ENCODE assay signal across 9 mouse cellular contexts in the genomic region with DNA sequence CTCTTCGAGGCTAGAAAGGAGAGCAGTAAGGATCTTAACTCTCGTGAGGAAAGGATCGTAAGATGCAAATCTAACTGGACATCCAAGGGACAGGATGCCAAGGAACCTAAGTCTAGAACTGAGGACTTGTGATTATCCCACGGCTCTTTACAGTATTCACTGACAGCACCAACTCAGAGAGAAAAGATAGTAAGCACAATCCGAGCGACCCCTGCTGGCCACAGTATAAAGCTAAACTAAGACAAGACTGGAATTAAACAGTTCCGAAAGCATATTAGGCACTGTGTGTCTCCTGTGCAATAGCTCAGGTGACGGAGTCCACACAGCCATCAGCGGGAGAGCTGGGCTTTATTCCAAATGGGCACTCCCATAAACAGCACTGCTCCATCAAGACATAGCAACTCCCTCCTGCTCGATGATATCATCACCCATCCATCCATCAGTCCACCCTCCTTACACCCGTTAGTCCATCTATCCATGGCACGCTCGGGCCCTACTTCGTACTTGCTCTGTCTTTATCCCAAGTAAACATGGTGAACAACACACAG. TPM values are rescaled to one million over a fixed set of nuclear protein-coding genes. Genes with fewer than 3 reads are reported as not detected.
DNase-seq lines count a peak whose midpoint lies in the region; ATAC-seq and TF ChIP-seq lines count a peak whose summit lies in the region.
"Had no signal": no experiment of that assay in that cellular context is flagged by ENCODE, and none has a peak within 500 bp of the region (broad histone marks: within the 10 kb centered on the region; RNA-seq: fewer than 3 reads in every experiment).

No protein-coding gene starts in this region.

- no peak for ATAC-seq in intestine, postnatal 0 days
- no peak for ATAC-seq in intestine, embryonic 15.5 days
- peak; percentile 51 to 64 for ATAC-seq in hematopoietic stem cell, adult 5-6 weeks (replicated peaks in 1 of 2; ENCODE audit: insufficient read depth in 1 of 2, low FRiP score in 2 of 2, low TSS enrichment in 1 of 2, low read depth in 1 of 2, poor library complexity in 2 of 2, severe bottlenecking in 2 of 2)
- no peak for ATAC-seq in neural tube, embryonic 11.5 days (ENCODE audit: insufficient read depth, low FRiP score, low TSS enrichment)

- H3K9me3 ChIP-seq in intestine, postnatal 0 days (ENCODE audit: control insufficient read depth): no peaks in the 10 kb centered on the region
- no peaks in the 10 kb centered on the region for H3K9me3 ChIP-seq in intestine, embryonic 15.5 days
- H3K9me3 ChIP-seq in neural tube, embryonic 11.5 days (ENCODE audit: control insufficient read depth, low read length): no peaks in the 10 kb centered on the region
- H3K9me3 ChIP-seq: neural tube, embryonic 12.5 days had no signal

- H3K36me3 ChIP-seq in intestine, postnatal 0 days (ENCODE audit: control insufficient read depth, insufficient read depth): peaks cover 7% of the 10 kb centered on the region; the same call in 1 of the 2 replicates
- no peaks in the 10 kb centered on the region for H3K36me3 ChIP-seq in intestine, embryonic 15.5 days
- no peaks in the 10 kb centered on the region for H3K36me3 ChIP-seq in neural tube, embryonic 11.5 days (ENCODE audit: control insufficient read depth, insufficient read depth, low read length)
- H3K36me3 ChIP-seq: neural tube, embryonic 12.5 days had no signal

- TF ChIP-seq CTCF in intestine, postnatal 0 days (IDR thresholded peaks at IDR 0.05; ENCODE audit: low read depth): peak; percentile 88

- no peak overlapping the region for H3K4me2 ChIP-seq in intestine, postnatal 0 days (replicated peaks; ENCODE audit: low read depth)
- no peak overlapping the region for H3K4me2 ChIP-seq in intestine, embryonic 15.5 days (replicated peaks)
- no peak overlapping the region for H3K4me2 ChIP-seq in neural tube, embryonic 11.5 days (ENCODE audit: low read depth)
- H3K4me2 ChIP-seq: neural tube, embryonic 12.5 days had no signal

- no peaks in the 10 kb centered on the region for H3K27me3 ChIP-seq in intestine, postnatal 0 days (replicated peaks; ENCODE audit: control insufficient read depth, insufficient read depth, low read length)
- no peaks in the 10 kb centered on the region for H3K27me3 ChIP-seq in intestine, embryonic 15.5 days (replicated peaks)
- no peaks in the 10 kb centered on the region for H3K27me3 ChIP-seq in neural tube, embryonic 11.5 days (ENCODE audit: control insufficient read depth, insufficient read depth, low read length)
- H3K27me3 ChIP-seq: neural tube, embryonic 12.5 days had no signal

- no peak overlapping the region for H3K9ac ChIP-seq in intestine, postnatal 0 days (ENCODE audit: low read depth, low read length)
- H3K9ac ChIP-seq in intestine, embryonic 15.5 days: no peak overlapping the region
- H3K9ac ChIP-seq in neural tube, embryonic 11.5 days (ENCODE audit: low read length): no peak overlapping the region
- H3K9ac ChIP-seq: neural tube, embryonic 12.5 days had no signal

- H3K4me1 ChIP-seq in intestine, postnatal 0 days (replicated peaks; ENCODE audit: control insufficient read depth, insufficient read depth, low read length): no peaks in the 10 kb centered on the region
- H3K4me1 ChIP-seq in intestine, embryonic 15.5 days (replicated peaks): peaks cover 4% of the 10 kb centered on the region; the same call in 1 of the 2 replicates
- H3K4me1 ChIP-seq in neural tube, embryonic 11.5 days (ENCODE audit: control insufficient read depth, insufficient read depth, low read length): no peaks in the 10 kb centered on the region

- 51% methylated on average over 14 of the region's 14 CpGs for WGBS in intestine, postnatal 0 days
- 50% methylated on average over 14 of the region's 14 CpGs for WGBS in intestine, embryonic 15.5 days
- WGBS in neural tube, embryonic 11.5 days: 55% methylated on average over 14 of the region's 14 CpGs

- H3K4me3 ChIP-seq in intestine, postnatal 0 days (ENCODE audit: low read depth, low read length): no peak overlapping the region
- H3K4me3 ChIP-seq in intestine, embryonic 15.5 days (replicated peaks): no peak overlapping the region
- H3K4me3 ChIP-seq in neural tube, embryonic 11.5 days (ENCODE audit: low read depth, low read length): no peak overlapping the region
- H3K4me3 ChIP-seq: neural tube, embryonic 12.5 days had no signal

- peak; percentile 85 for DNase-seq in adrenal gland, postnatal 10 days
- DNase-seq in embryo, embryonic 9.5 days (ENCODE audit: extremely low spot score): peak; percentile 61
- peak; percentile 82 to 83 for DNase-seq in left cerebral cortex, postnatal 10 days (ENCODE audit: extremely low spot score in 1 of 2, low spot score in 2 of 2)
- DNase-seq in neural tube, embryonic 11.5 days (ENCODE audit: low spot score): peak; percentile 79
- DNase-seq in testis, postnatal 14 days (ENCODE audit: low spot score): peak; percentile 42

- intact Hi-C loops in left cerebral cortex, postnatal 10 days (cut with DNase I): loop anchor here (2.0 to 5.0 kb wide), 3 partner anchors 67 to 196 kb away; partner anchors contain the start of gene Fgf2

- H3K27ac ChIP-seq in intestine, postnatal 0 days (ENCODE audit: low read depth, low read length): no peak overlapping the region
- no peak overlapping the region for H3K27ac ChIP-seq in intestine, embryonic 15.5 days
- H3K27ac ChIP-seq in neural tube, embryonic 11.5 days (ENCODE audit: low read depth, low read length): no peak overlapping the region
- H3K27ac ChIP-seq: neural tube, embryonic 12.5 days had no signal

RNA-seq across cellular contexts. Expression of gene Spata5, which starts 5.2 kb away (rescaled TPM):
- polyA plus RNA-seq in intestine, postnatal 0 days (2015; fragmentation: Nextera tagmentation; extraction: Ambion mirVana): 13.1 and 15.9 TPM in 2 replicates
- polyA plus RNA-seq in intestine, embryonic 15.5 days (2015; fragmentation: Nextera tagmentation; extraction: Ambion mirVana): 31.1 and 34.5 TPM in 2 replicates
- total RNA-seq in adrenal gland, postnatal 10 days (2021): 10 to 100 TPM; 21.5 to 27.7 TPM
- total RNA-seq in hematopoietic stem cell, adult 5-6 weeks (2017): 114 and 219 TPM in 2 replicates
- 10 to 100 TPM; 17.8 to 24.8 TPM for total RNA-seq in left cerebral cortex, postnatal 10 days (2021)
- 36.6 and 40.6 TPM in 2 replicates for polyA plus RNA-seq in neural tube, embryonic 11.5 days (2014; fragmentation: Nextera tagmentation; extraction: Ambion mirVana)

RNA-seq across cellular contexts. Expression of gene Nudt6, which starts 5.5 kb away (rescaled TPM):
- 6.2 and 7.5 TPM in 2 replicates for polyA plus RNA-seq in intestine, postnatal 0 days (2015; fragmentation: Nextera tagmentation; extraction: Ambion mirVana)
- 8.1 and 8.5 TPM in 2 replicates for polyA plus RNA-seq in intestine, embryonic 15.5 days (2015; fragmentation: Nextera tagmentation; extraction: Ambion mirVana)
- 10 to 100 TPM; 21.7 to 24.9 TPM for total RNA-seq in adrenal gland, postnatal 10 days (2021)
- total RNA-seq in hematopoietic stem cell, adult 5-6 weeks (2017): 28.1 and 34.9 TPM in 2 replicates
- 1 to 10 TPM; 8.1 to 8.8 TPM for total RNA-seq in left cerebral cortex, postnatal 10 days (2021)
- polyA plus RNA-seq in neural tube, embryonic 11.5 days (2014; fragmentation: Nextera tagmentation; extraction: Ambion mirVana): 3.7 and 3.8 TPM in 2 replicates

Comparison
In these comparisons a context has a peak if more than half of its experiments do, and no peak if none do; other contexts are left out.
1. ATAC-seq: peak in hematopoietic stem cell, adult 5-6 weeks (2 of 2); none in intestine, postnatal 0 days (single experiment), intestine, embryonic 15.5 days (single experiment) and neural tube, embryonic 11.5 days (single experiment).
2. Peak in every context shown above with its lines, with median percentiles within 50 percentile points of each other: DNase-seq.